Mouse (Mus musculus) spleen, postnatal 36 days (tissue): Measurements from ENCODE around the gene Slc4a10.
"Not testable (repeated sequence)": the region's sequence is repeated elsewhere in the genome, so short reads cannot be mapped to it uniquely, and the experiment has no call there.

ENCODE experiments used
- DNase-seq, 2 experiments: peaks; one replicate each; pipeline ENCODE4 v3.0.0; 2022; ENCODE audit warnings: low spot score in 2 of 2, mixed read lengths in 1 of 2

The Slc4a10 gene

DNA sequence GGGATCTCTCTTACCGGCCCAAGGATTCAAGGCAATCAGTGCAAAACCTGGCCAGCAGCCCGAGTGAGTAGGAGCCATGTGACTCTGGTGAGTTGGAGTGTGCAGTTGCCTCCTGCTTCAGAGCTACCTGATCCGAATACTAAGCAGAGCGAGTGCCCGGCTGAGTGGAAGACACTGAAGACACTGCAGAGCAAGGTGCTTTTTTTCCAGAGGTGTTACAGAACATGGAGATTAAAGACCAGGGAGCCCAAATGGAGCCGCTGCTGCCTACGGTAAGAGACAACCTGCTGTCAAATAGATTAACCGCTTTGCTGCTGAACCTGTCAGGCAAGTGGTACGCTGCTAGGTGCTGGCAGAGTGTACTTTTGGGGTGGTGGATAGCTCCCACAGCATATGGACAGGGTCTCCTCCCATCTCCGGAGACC, at the start of gene Slc4a10:
TSS of gene Slc4a10 (plus strand) at position 42 of the 425 bp plus-strand sequence.
- DNase-seq: no peak

GRCm38 (mm10) chr2:62001251-62001650, 45.0 kb upstream of the Slc4a10 start:
- DNase-seq: not testable (repeated sequence)

GRCm38 (mm10) chr2:62018209-62018608, 28.1 kb upstream of the Slc4a10 start:
- no peak for DNase-seq

GRCm38 (mm10) chr2:62046861-62047503, 720 bp downstream of the Slc4a10 start:
- no peak for DNase-seq

DNA sequence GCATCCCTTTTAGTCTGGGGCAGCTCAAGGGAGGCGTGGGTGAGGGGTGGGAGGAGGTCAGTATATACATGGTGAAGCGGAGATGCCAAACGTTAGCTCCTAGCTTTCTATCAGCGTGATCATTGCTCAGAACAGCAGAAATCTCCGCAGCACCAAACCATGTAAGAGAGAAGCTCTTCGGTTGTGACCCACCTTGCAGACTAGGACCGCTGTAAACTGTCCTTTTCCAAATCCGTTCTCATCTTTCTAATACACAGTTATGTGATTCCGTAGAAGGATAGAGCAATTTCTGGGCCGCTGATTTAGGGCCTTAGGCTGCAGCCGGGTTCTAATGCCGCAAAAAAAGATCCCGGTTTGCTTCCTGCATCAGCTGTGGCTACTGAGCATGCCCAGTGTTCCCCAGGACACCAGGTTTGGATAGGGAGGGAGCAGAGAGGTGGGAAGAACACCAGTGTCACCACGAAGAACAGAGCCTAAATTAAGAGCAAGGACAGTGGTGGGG, 1.3 kb downstream of the Slc4a10 start:
- DNase-seq: no peak

GRCm38 (mm10) chr2:62048116-62048515, 1.9 kb downstream of the Slc4a10 start:
- DNase-seq: no peak

DNA sequence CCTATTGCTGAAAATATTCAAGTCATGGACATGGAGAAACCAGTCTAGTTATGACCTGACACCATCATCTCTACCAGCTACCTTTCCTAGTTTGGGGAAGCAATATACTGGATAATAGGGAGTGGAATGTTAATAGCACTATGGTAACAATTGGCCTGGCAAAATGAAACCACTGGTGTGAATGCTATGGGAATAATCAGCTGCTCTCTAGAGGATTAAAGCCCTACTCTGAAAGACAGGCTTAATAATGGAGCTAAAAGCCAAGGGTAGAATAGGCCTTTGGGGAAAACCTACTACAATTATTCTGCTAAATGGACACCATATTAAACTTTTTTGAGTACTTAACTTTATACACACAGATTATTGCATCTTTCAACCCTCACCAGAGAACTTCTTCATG, 30.2 kb downstream of the Slc4a10 start:
- DNase-seq: no peak

GRCm38 (mm10) chr2:62087566-62087965, 41.3 kb downstream of the Slc4a10 start:
- no peak for DNase-seq

GRCm38 (mm10) chr2:62088715-62089114, 42.5 kb downstream of the Slc4a10 start:
- no peak for DNase-seq

- no peak for DNase-seq
Observed at GRCm38 (mm10) chr2:62089208-62089607, 42.9 kb downstream of the Slc4a10 start.

DNA sequence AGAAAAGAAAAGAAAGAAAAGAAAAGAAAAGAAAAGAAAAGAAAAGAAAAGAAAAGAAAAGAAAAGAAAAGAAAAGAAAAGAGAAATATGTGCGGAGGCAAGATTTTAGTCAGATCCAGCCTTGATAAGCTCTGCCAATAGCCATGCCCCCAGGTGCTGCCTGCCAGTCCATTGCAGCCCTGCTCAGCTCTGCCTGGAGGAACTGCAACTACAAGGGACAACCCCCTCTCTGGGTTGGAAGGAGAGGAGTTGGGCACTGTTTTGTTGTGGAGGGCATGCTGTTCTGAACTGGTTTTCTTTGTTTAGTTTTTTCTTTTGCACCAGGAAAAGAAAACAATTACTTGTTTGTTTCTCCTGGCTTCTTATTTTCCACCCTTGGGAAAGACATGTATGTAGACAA, 54.3 kb downstream of the Slc4a10 start:
- no peak for DNase-seq

DNA sequence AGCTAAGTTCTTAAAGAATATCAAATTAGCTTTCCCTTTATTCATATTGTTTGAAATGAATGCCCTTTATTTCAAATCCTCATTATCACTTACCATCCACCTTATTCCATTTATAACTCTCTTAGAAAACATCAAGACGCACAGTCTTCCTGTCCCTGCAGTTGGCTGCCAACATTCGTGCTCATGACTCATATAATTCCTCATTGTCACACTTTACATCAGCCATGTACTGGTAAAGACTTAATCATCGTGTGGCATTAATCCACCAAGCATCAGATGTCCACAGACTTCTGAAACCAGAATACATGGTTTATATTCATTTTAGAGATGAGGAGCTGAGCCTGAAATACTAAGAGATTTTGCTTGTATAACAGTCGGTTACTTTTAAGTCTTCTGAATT, 69.1 kb downstream of the Slc4a10 start:
- no peak for DNase-seq

DNA sequence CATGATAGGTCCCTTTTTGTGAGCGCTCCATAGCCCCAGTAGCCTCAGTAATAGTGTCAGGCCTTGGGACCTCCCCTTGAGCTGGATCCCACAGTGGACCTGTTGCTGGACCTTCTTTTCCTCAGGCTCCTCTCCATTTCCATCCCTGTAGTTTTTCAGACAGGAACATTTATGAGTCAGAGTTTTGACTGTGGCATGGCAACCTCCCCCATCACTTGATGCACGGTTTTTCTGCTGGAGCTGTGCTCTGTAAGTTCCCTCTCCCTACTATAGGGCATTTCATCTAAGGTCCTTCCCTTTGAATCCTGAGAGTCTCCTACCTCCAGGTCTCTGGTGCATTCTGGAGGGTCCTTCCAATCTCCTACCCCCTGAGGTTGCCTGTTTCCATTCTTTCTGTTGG, 83.7 kb downstream of the Slc4a10 start:
- DNase-seq: no peak

- DNase-seq: no peak
Observed at GRCm38 (mm10) chr2:62134911-62135310, 88.6 kb downstream of the Slc4a10 start.

DNA sequence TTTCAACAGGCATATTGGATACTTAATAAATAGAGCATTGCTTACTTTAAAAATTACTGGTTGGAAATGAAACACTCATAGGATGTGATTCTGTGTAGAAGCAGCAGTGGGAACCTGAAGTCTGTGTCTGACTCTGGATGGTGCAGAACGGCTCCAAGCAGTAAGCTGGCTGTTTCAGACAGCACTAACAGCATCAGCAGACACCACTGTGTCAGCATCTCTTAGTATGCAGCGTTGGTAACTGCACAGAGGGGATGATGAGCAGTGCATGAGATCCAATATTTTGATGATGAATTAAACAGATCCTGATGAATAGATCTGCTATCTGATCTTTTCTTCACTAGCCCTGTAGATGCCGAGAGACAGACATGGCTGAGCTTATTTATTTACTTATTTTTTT, 101.4 kb downstream of the Slc4a10 start:
- DNase-seq: no peak

GRCm38 (mm10) chr2:62149421-62149820, 103.2 kb downstream of the Slc4a10 start:
- DNase-seq: no peak

GRCm38 (mm10) chr2:62150830-62151229, 104.6 kb downstream of the Slc4a10 start:
- no peak for DNase-seq

GRCm38 (mm10) chr2:62210109-62210508, 163.8 kb downstream of the Slc4a10 start:
- DNase-seq: no peak

GRCm38 (mm10) chr2:62211106-62211505, 164.8 kb downstream of the Slc4a10 start:
- no peak for DNase-seq

GRCm38 (mm10) chr2:62227563-62227962, 181.3 kb downstream of the Slc4a10 start:
- DNase-seq: no peak

- DNase-seq: no peak
Observed at GRCm38 (mm10) chr2:62231271-62231670, 185.0 kb downstream of the Slc4a10 start.

DNA sequence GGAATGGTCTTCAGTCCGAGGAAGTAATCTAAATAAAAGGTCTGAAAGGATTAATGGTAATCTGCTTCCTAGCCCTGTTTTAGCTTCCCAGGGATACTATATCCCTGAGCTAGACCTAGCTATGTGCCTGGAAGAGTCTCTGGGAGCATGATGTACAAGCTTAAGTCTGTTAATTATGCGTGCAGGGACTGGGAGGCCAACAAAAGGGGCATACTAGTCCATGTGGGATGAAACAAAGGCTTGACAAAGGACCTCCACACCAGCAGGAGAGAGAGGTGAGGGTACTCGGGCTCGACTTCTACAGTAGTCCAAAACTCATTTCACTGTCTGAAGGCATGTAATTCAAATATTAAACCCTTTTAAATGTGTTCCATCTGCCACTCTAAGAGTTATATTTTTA, 197.9 kb downstream of the Slc4a10 start:
- DNase-seq: no peak

GRCm38 (mm10) chr2:62268467-62268866, 222.2 kb downstream of the Slc4a10 start:
- DNase-seq: no peak

DNA sequence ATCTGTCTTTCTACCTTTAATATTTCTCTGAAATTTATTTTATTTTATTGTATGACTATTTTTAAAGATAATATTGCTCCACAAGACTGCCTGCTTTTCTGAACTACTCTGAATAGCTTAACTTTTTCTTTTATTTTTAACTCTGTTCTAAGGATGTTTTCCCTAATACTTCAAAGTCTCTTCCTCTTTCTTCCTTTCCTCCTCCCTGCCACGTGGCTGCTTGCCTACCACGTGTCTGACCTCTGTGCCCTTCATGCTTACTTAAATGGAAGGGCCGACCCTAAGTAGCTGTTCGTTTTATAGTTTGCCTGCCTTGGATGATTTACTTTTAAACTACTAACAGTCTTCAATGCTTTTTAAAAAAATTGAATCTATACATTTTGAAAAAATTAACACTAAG, 225.6 kb downstream of the Slc4a10 start:
- no peak for DNase-seq
